Mouse (Mus musculus) liver, embryonic 14.5 days (tissue): ENCODE results near the gene Abhd5.

Experiments
- CTCF ChIP-seq: IDR thresholded peaks from 2 replicates; pipeline ENCODE4 v1.5.1; 2016; ENCODE audit warnings: antibody characterized with exemption, low read depth, control low read depth
- EP300 ChIP-seq: IDR thresholded peaks from 2 replicates; pipeline ENCODE4 v1.6.1; 2016; ENCODE audit warnings: antibody characterized with exemption, low read depth

- no peak for TF ChIP-seq CTCF
- no peak for TF ChIP-seq EP300
Measured at GRCm38 (mm10) chr9:122345291-122345690, 6.1 kb upstream of the Abhd5 start.
